Mouse (Mus musculus) G1E-ER4 (cell line): ENCODE measurements at regions not wholly inside any gene's neighbourhood (a gene's known extent, or its start where the extent isn't known, plus 50 kb on each side); places are given as distances from the start of the nearest gene placed in this dataset.

Experiments
- GATA1 ChIP-seq: IDR thresholded peaks from one replicate; pipeline ENCODE4 v1.8.0; 2012; ENCODE audit warnings: low read length, inconsistent platforms

DNA sequence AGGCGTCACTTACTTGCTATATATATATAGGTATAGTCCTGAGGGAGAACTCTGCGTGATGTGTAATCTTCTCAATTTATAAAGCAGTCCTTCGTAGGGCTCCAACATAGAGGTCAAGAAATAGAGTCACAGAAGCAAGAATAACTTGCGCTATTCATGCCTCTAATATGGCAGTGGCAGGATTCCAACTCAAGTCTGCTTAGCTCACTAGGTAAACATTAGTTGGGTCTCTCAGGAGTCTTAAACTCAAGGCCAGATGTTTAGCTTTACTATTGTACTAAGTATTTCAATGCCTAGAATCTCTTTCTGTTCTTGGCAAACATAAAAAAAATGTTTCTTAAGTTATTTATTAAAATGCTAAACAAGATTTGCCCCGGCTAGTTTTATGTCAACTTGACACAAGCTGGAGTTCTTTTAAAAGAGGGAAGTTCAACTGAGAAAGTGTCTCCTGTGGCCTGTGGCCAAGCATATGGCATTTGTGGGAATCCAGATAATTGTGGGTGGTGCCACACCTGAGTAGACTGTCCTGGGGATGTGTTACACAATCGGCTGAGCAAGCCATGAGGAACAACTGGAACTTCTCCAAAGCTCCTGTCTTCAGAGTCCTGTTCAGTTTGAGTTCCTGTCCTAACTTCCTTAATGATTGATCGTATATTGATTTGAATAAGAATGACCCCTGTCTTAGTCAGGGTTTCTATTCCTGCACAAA lies 220.9 kb downstream of the Pten start:
- TF ChIP-seq GATA1: no peak

- no peak for TF ChIP-seq GATA1
Observed at GRCm38 (mm10) chr19:32980142-32980541, 222.8 kb downstream of the Pten start.

GRCm38 (mm10) chr19:32988713-32989112 lies 231.4 kb downstream of the Pten start:
- TF ChIP-seq GATA1: no peak

DNA sequence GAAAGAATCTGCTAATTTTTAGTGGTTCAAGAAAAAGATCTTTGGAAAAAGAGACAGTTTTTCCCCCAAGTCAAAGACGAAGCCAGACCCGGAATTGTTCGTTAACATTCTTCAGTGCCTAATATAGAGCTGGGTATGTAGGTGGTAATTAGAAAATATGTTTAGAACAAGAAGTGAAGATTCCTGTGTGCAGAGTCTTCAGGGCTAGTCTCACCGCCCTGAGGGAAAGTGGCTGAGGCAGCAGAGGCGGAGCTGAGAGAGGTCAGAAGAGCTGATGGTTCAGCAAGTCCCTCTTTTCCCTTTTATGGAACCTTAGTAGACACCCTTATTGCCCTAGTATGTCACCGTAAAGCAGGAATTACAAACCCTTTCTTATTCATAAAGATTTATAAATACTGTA lies 232.0 kb downstream of the Pten start:
- no peak for TF ChIP-seq GATA1

GRCm38 (mm10) chr19:32990576-32990975 lies 233.3 kb downstream of the Pten start:
- TF ChIP-seq GATA1: no peak

GRCm38 (mm10) chr19:32998576-32999170 lies 241.4 kb downstream of the Pten start:
- no peak for TF ChIP-seq GATA1

DNA sequence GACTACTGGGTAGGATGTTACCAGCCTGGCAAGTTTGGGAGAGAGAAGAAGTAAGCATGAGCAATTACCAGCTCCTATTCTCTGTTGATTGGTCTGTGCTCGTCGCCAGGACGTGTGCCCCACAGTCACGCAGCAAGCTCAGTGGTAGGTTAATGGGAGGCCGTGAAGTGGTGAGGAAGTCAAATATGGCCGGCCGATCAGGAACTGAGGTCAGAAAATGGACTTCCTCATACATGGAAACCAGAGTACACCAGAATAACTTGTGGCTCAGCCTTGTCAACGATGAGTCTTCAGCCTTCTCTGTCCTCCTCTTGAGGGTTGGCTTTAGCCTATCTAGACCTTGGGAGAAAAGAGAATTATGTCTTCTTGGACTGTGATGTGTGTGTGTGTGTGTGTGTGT lies 250.3 kb downstream of the Pten start:
- no peak for TF ChIP-seq GATA1

- TF ChIP-seq GATA1: no peak
Observed at GRCm38 (mm10) chr19:33008076-33008475, 250.8 kb downstream of the Pten start.

DNA sequence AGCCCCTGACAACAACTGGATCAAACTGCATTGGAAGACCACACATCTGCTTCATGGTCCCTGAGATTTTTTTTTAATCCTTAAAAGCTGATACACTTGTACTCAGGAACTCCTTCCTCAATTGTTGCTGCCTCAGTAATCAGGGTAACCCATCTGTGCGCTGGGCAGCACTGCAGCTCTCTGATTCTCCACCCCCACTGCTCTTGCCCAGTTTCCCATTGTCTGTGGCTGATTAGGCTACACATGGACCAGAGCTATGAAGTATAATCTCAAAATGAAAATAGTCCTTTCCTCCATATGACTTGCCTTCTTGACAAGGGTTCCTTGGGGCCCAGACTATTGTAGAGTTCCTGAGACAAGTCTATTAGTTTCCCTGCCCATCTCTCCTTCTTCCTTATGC lies 251.5 kb downstream of the Pten start:
- no peak for TF ChIP-seq GATA1

DNA sequence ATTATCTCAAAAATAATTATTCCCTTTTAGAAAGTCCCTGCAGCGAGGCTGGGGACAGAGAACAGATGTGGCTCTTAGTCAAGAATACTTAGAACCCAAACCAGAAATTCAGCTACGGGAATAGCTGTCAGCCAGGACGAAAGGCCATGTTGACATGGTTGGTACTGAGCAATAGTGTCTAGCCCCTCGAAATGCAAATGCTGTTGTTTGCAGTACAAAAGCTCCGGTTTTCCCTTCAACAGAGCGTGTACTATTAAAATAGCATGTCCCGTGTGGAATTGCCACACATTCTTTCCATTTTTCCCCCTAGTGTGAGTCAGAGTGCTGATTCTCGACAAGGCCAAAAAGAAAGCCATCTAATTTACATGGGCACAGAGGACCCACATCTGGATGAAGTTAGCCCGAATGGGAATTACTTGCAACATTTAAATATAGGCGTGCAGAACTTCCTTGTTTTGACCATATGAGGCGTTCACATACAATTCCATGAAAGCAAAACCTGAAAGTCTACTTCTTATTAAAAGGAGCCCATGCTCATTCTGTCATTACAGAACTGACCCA lies 253.7 kb downstream of the Pten start:
- no peak for TF ChIP-seq GATA1

DNA sequence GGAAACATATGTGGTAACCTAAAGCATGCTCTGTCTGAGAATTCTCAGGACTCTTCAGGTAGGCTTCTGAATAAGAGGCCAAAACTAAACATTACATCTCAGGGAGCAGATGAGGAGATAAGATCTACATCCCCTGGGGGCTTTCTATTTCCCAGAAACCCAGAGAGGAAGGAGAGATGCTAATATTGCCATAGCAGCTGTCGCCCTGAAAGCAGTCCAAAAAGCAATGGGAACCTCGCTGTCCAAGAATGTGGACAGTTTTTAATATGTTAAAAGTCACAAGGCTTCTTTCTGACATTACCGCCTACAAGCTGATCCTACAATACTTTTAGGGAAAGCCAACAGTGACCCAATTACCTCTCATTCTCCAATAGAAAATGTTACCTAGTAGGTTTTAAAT lies 263.9 kb downstream of the Pten start:
- no peak for TF ChIP-seq GATA1

- TF ChIP-seq GATA1: no peak
Observed at GRCm38 (mm10) chr19:33022839-33023428, 265.6 kb downstream of the Pten start.

DNA sequence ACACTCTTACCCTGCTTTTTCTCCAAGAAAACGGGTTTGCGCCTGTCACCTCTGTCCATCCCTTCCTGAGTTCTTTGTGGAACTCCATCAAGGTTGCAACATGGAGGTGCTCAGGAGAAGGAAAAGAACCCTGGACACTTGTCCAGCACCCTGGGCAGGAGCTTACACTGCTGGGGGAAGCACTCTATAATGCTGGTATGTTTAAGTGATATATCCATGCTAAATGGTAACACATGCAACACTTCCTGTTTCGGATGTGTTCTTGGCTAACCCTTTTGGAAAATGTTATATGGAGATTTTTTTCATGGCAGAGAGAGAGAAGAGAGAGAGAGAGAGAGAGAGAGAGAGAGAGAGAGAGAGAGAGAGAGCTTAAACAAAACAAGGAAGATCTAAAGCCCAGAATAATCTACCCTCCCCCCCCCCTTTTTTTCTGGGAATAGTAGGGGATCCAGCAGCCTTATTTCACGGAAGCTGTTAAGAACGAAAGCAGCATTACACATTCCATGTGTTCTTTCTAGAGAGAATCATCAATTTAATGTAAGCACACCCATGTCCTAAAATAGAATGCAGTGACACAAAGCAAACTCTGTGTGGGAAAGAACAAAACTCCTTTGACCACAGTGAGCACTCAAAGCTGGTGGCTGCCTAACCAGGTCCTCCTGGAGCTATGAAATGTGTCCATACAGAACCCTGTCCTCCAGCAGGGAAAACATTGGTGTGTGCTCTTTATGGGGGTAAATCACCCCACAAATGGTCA lies 272.6 kb downstream of the Pten start:
- no peak for TF ChIP-seq GATA1

DNA sequence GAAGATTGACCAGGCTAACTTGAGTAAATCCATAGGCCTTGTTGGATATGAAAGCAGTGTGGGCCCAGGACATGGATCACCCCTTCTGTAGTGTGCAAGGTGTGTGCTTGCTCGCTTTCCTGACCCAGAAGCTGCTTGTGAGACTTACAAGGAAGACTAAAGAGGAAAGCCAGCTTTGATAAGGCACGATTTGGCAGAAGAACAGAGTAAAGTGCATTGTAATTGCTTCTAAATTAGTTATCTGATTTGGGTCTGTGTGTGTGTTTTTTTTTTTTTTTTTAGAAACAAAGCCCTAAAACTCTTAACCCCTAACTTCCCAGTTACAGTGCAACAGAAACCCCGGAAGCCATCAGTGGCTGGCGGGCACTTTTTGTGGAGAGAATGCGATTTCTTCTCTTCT lies 283.2 kb downstream of the Pten start:
- TF ChIP-seq GATA1: no peak

- TF ChIP-seq GATA1: no peak
Observed at GRCm38 (mm10) chr19:33040991-33041390, 283.7 kb downstream of the Pten start.

- no peak for TF ChIP-seq GATA1
Observed at GRCm38 (mm10) chr19:33042760-33043159, 285.5 kb downstream of the Pten start.
